Mouse (Mus musculus) mouse trophoblast stem cell (cell line): ENCODE measurements around the gene Rpl11.
"Not testable (repeated sequence)": the region's sequence is repeated elsewhere in the genome, so short reads cannot be mapped to it uniquely, and the experiment has no call there.

ENCODE experiments used
- in situ Hi-C, 2 experiments: fragments of 300-500 bp; cut with MseI, MboI; formaldehyde crosslinking; loops; 2 replicates in 1 of 2; 3 replicates in 1 of 2; pipeline ENCODE4 v1.15.1; 2025

Gene Rpl11

DNA sequence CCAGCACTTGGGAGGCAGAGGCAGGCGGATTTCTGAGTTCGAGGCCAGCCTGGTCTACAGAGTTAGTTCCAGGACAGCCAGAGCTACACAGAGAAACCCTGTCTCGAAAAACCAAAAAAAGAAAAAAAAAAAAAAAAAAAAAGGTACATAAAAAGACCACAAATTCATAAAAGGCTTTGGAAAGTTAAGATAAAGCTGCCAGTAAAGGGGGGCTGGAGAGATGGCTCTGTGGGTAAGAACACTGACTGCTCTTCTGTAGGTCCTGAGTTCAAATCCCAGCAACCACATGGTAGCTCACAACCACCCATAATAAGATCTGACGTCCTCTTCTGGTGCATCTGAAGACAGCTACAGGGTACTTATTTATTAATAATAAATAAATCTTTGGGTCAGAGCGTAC lies 73.0 kb downstream of the Rpl11 start:
- in situ Hi-C loops, result not testable (repeated sequence)
